Mouse (Mus musculus): ENCODE data around the gene Actr10.
A peak's percentile ranks its signal among the peaks of the same experiment; 100 is the strongest.

Actr10 gene

GRCm38 (mm10) chr12:70967581-70967980 lies 29.9 kb downstream of the Actr10 start:
- peak; percentile 6 for DNase-seq (ENCODE audit: extremely low spot score)

- peak; percentile 88 for DNase-seq (ENCODE audit: extremely low spot score)
These were observed 30.6 kb downstream of the Actr10 start for GRCm38 (mm10) chr12:70968141-70968790.

- peak; percentile 89 for DNase-seq (ENCODE audit: extremely low spot score)
These were observed 31.2 kb downstream of the Actr10 start for GRCm38 (mm10) chr12:70968791-70969307.

- DNase-seq (ENCODE audit: extremely low spot score): peak; percentile 68
These were observed 32.0 kb downstream of the Actr10 start for GRCm38 (mm10) chr12:70969485-70970184.

- DNase-seq (ENCODE audit: extremely low spot score): no peak
These were observed 36.2 kb downstream of the Actr10 start for GRCm38 (mm10) chr12:70973831-70974230.

GRCm38 (mm10) chr12:70974441-70975266 lies 37.0 kb downstream of the Actr10 start, which contains the start of gene Psma3:
TSS of gene Psma3 (plus strand) at chr12:70974621.
- DNase-seq (ENCODE audit: extremely low spot score): peak; percentile 84

GRCm38 (mm10) chr12:70975406-70975805 lies 37.7 kb downstream of the Actr10 start:
- DNase-seq (ENCODE audit: extremely low spot score): peak; percentile 32

- no peak for DNase-seq (ENCODE audit: extremely low spot score)
These were observed 38.2 kb downstream of the Actr10 start for GRCm38 (mm10) chr12:70975891-70976290.

GRCm38 (mm10) chr12:70978345-70978744 lies 40.7 kb downstream of the Actr10 start:
- DNase-seq (ENCODE audit: extremely low spot score): no peak

GRCm38 (mm10) chr12:70984855-70985550 lies 47.3 kb downstream of the Actr10 start:
- DNase-seq (ENCODE audit: extremely low spot score): no peak

- DNase-seq (ENCODE audit: extremely low spot score): no peak
These were observed 59.6 kb downstream of the Actr10 start for GRCm38 (mm10) chr12:70997225-70997624.

- DNase-seq (ENCODE audit: extremely low spot score): no peak
These were observed 61.8 kb downstream of the Actr10 start for GRCm38 (mm10) chr12:70999423-70999903.

GRCm38 (mm10) chr12:71000344-71000743 lies 62.7 kb downstream of the Actr10 start:
- no peak for DNase-seq (ENCODE audit: extremely low spot score)

GRCm38 (mm10) chr12:71001456-71001855 lies 63.8 kb downstream of the Actr10 start:
- DNase-seq (ENCODE audit: extremely low spot score): no peak

GRCm38 (mm10) chr12:71003760-71004426 lies 66.2 kb downstream of the Actr10 start:
- DNase-seq (ENCODE audit: extremely low spot score): no peak

- no peak for DNase-seq (ENCODE audit: extremely low spot score)
These were observed 68.5 kb downstream of the Actr10 start for GRCm38 (mm10) chr12:71006141-71006540.

- no peak for DNase-seq (ENCODE audit: extremely low spot score)
These were observed 69.2 kb downstream of the Actr10 start for GRCm38 (mm10) chr12:71006901-71007300.

GRCm38 (mm10) chr12:71009769-71010168 lies 72.1 kb downstream of the Actr10 start:
- DNase-seq (ENCODE audit: extremely low spot score): no peak

Measured in embryo, embryonic 9.5 days (tissue).